Mouse (Mus musculus): ENCODE measurements around the gene Sucla2. TPM values are rescaled to one million over a fixed set of nuclear protein-coding genes. Genes with fewer than 3 reads are reported as not detected.
A peak's percentile ranks its signal among the peaks of the same experiment; 100 is the strongest.
"Not testable (repeated sequence)": the region's sequence is repeated elsewhere in the genome, so short reads cannot be mapped to it uniquely, and the experiment has no call there.

The Sucla2 gene
- total RNA-seq, 1 experiment from 2014 or later = 141 TPM

- ATAC-seq (replicated peaks in 1 of 2; ENCODE audit: insufficient read depth in 1 of 2, low FRiP score in 2 of 2, low TSS enrichment in 1 of 2, low read depth in 1 of 2, poor library complexity in 2 of 2, severe bottlenecking in 2 of 2) = no peak
Observed at GRCm38 (mm10) chr14:73507200-73507599, 17.9 kb upstream of the Sucla2 start.

GRCm38 (mm10) chr14:73507702-73508376, 17.3 kb upstream of the Sucla2 start:
- no peak for ATAC-seq (replicated peaks in 1 of 2; ENCODE audit: insufficient read depth in 1 of 2, low FRiP score in 2 of 2, low TSS enrichment in 1 of 2, low read depth in 1 of 2, poor library complexity in 2 of 2, severe bottlenecking in 2 of 2)

- no peak for ATAC-seq (replicated peaks in 1 of 2; ENCODE audit: insufficient read depth in 1 of 2, low FRiP score in 2 of 2, low TSS enrichment in 1 of 2, low read depth in 1 of 2, poor library complexity in 2 of 2, severe bottlenecking in 2 of 2)
Observed at GRCm38 (mm10) chr14:73508630-73509395, 16.3 kb upstream of the Sucla2 start.

GRCm38 (mm10) chr14:73509765-73510423, 15.2 kb upstream of the Sucla2 start, which contains the start of gene Med4:
Gene Med4 (plus strand): TSS chr14:73510025.
- peak; percentile 87 to 95 for ATAC-seq (replicated peaks in 1 of 2; ENCODE audit: insufficient read depth in 1 of 2, low FRiP score in 2 of 2, low TSS enrichment in 1 of 2, low read depth in 1 of 2, poor library complexity in 2 of 2, severe bottlenecking in 2 of 2)

GRCm38 (mm10) chr14:73524136-73524535, 983 bp upstream of the Sucla2 start:
- ATAC-seq (replicated peaks in 1 of 2; ENCODE audit: insufficient read depth in 1 of 2, low FRiP score in 2 of 2, low TSS enrichment in 1 of 2, low read depth in 1 of 2, poor library complexity in 2 of 2, severe bottlenecking in 2 of 2) = no peak

- not testable (repeated sequence) for ATAC-seq (replicated peaks in 1 of 2; ENCODE audit: insufficient read depth in 1 of 2, low FRiP score in 2 of 2, low TSS enrichment in 1 of 2, low read depth in 1 of 2, poor library complexity in 2 of 2, severe bottlenecking in 2 of 2)
Observed at GRCm38 (mm10) chr14:73528661-73529060, 3.5 kb downstream of the Sucla2 start.

GRCm38 (mm10) chr14:73533755-73534465, 8.8 kb downstream of the Sucla2 start:
- ATAC-seq (replicated peaks in 1 of 2; ENCODE audit: insufficient read depth in 1 of 2, low FRiP score in 2 of 2, low TSS enrichment in 1 of 2, low read depth in 1 of 2, poor library complexity in 2 of 2, severe bottlenecking in 2 of 2) = no peak

- ATAC-seq (replicated peaks in 1 of 2; ENCODE audit: insufficient read depth in 1 of 2, low FRiP score in 2 of 2, low TSS enrichment in 1 of 2, low read depth in 1 of 2, poor library complexity in 2 of 2, severe bottlenecking in 2 of 2) = no peak
Observed at GRCm38 (mm10) chr14:73535641-73536040, 10.5 kb downstream of the Sucla2 start.

- ATAC-seq (replicated peaks in 1 of 2; ENCODE audit: insufficient read depth in 1 of 2, low FRiP score in 2 of 2, low TSS enrichment in 1 of 2, low read depth in 1 of 2, poor library complexity in 2 of 2, severe bottlenecking in 2 of 2) = no peak
Observed at GRCm38 (mm10) chr14:73543781-73544180, 18.7 kb downstream of the Sucla2 start.

GRCm38 (mm10) chr14:73547034-73547433, 21.9 kb downstream of the Sucla2 start:
- no peak for ATAC-seq (replicated peaks in 1 of 2; ENCODE audit: insufficient read depth in 1 of 2, low FRiP score in 2 of 2, low TSS enrichment in 1 of 2, low read depth in 1 of 2, poor library complexity in 2 of 2, severe bottlenecking in 2 of 2)

- ATAC-seq (replicated peaks in 1 of 2; ENCODE audit: insufficient read depth in 1 of 2, low FRiP score in 2 of 2, low TSS enrichment in 1 of 2, low read depth in 1 of 2, poor library complexity in 2 of 2, severe bottlenecking in 2 of 2) = no peak
Observed at GRCm38 (mm10) chr14:73548051-73548450, 22.9 kb downstream of the Sucla2 start, which contains the start of gene Nudt15. Gene Nudt15 (minus strand): TSS chr14:73548242.

GRCm38 (mm10) chr14:73550291-73550690, 25.2 kb downstream of the Sucla2 start:
- no peak for ATAC-seq (replicated peaks in 1 of 2; ENCODE audit: insufficient read depth in 1 of 2, low FRiP score in 2 of 2, low TSS enrichment in 1 of 2, low read depth in 1 of 2, poor library complexity in 2 of 2, severe bottlenecking in 2 of 2)

GRCm38 (mm10) chr14:73550732-73551131, 25.6 kb downstream of the Sucla2 start:
- ATAC-seq (replicated peaks in 1 of 2; ENCODE audit: insufficient read depth in 1 of 2, low FRiP score in 2 of 2, low TSS enrichment in 1 of 2, low read depth in 1 of 2, poor library complexity in 2 of 2, severe bottlenecking in 2 of 2) = no peak

GRCm38 (mm10) chr14:73551164-73551563, 26.0 kb downstream of the Sucla2 start:
- no peak for ATAC-seq (replicated peaks in 1 of 2; ENCODE audit: insufficient read depth in 1 of 2, low FRiP score in 2 of 2, low TSS enrichment in 1 of 2, low read depth in 1 of 2, poor library complexity in 2 of 2, severe bottlenecking in 2 of 2)

GRCm38 (mm10) chr14:73552341-73553121, 27.4 kb downstream of the Sucla2 start:
- ATAC-seq (replicated peaks in 1 of 2; ENCODE audit: insufficient read depth in 1 of 2, low FRiP score in 2 of 2, low TSS enrichment in 1 of 2, low read depth in 1 of 2, poor library complexity in 2 of 2, severe bottlenecking in 2 of 2) = peak; percentile 97 to 99

GRCm38 (mm10) chr14:73553122-73553696, 28.1 kb downstream of the Sucla2 start:
- peak in 1 of 2 experiments; percentile 2; a peak in 1 of 4 replicates for ATAC-seq (replicated peaks in 1 of 2; ENCODE audit: insufficient read depth in 1 of 2, low FRiP score in 2 of 2, low TSS enrichment in 1 of 2, low read depth in 1 of 2, poor library complexity in 2 of 2, severe bottlenecking in 2 of 2)
